Mouse (Mus musculus): ENCODE data around the gene Csnk2a1. TPM values are rescaled to one million over a fixed set of nuclear protein-coding genes. Genes with fewer than 3 reads are reported as not detected.
A peak's percentile ranks its signal among the peaks of the same experiment; 100 is the strongest.

The Csnk2a1 gene
- total RNA-seq (2014; rRNA removed), result 193 and 219 TPM in 2 replicates
- polyA plus RNA-seq (2015; fragmentation: Nextera tagmentation; extraction: Ambion mirVana), result 98.1 and 112 TPM in 2 replicates

DNA sequence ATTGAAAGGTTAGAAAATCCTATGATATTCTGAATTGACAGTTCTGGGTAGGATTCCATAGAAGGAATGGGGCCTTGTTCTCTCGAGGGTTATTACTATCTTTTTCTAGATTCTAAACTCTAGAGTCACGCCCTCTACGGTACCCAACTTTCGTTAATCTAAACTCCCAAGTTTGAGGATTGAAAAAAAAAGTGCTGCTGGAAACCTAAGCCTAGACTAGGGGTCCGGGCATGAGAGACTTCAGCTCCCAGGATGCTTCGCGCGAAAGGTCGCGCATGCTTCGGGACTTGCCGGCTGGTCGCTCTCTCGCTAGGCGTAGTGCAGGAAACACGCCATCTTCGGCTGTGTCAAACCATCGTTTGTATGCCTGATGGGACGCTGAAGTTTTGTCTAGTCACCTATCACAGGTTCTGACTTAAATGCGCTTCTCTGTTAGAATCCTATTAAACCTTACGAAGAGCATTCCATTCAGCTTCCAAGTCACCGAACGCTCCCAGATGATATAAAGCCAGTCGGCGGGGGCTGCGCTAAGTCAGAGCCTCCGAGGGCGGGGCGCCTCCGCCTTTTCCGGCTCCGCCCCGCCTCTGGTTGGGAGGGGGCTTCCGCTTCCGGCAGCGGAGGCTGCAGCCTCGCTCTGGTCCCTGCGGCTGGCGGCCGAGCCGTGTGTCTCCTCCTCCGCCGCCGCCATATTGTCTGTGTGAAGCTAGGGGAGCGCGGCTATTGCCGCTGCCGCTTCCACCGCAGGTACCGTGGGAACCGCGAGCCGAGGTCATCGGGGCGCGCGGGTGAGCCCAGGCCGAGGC is at the start of gene Csnk2a1:
TSS of gene Csnk2a1 (plus strand) at position 592 of the 803 bp plus-strand sequence.
- ATAC-seq (peak; percentile 97), DNase-seq (peak; percentile 98)
- TF ChIP-seq CTCF (IDR thresholded peaks at IDR 0.05; ENCODE audit: low read depth), result 0 out of 2 replicates have a peak, but pooled peaks have one; percentile 18
- H3K9me3 ChIP-seq (ENCODE audit: low read length), result no peaks in the 10 kb centered on the region
- H3K27me3 ChIP-seq (ENCODE audit: insufficient read depth, low read length), result no peaks in the 10 kb centered on the region
- peak within 1 kb of the TSS; percentile 96 for H3K4me3 ChIP-seq (ENCODE audit: low read depth, low read length)
- H3K9ac ChIP-seq, result peak within 1 kb of the TSS; percentile 99
- H3K27ac ChIP-seq (ENCODE audit: low read depth, low read length), result peak within 1 kb of the TSS; percentile 98
- H3K4me2 ChIP-seq (ENCODE audit: low read depth), result peak within 1 kb of the TSS; percentile 73
- under 1% methylated on average over 54 of the region's 58 CpGs for WGBS
- H3K4me1 ChIP-seq (ENCODE audit: insufficient read depth), result peaks cover 12% of the 10 kb centered on the region
- H3K36me3 ChIP-seq (ENCODE audit: insufficient read depth), result no peaks in the 10 kb centered on the region

- Histone ChIP-seq H3K4me1 (ENCODE audit: insufficient read depth) (no peaks in the 10 kb centered on the region), H3K4me2 (ENCODE audit: low read depth) (peak overlapping the region; percentile 19; the same call in 1 of the 2 replicates), H3K27ac (ENCODE audit: low read depth, low read length) (no peak overlapping the region), H3K36me3 (ENCODE audit: insufficient read depth) (no peaks in the 10 kb centered on the region), H3K4me3 (ENCODE audit: low read depth, low read length) (no peak overlapping the region), H3K9me3 (ENCODE audit: low read length) (no peaks in the 10 kb centered on the region), H3K27me3 (ENCODE audit: insufficient read depth, low read length) (no peaks in the 10 kb centered on the region), H3K9ac (no peak overlapping the region)
- DNase-seq, result no peak
- ATAC-seq, result peak; percentile 40; the same call in 1 of the 2 replicates
- WGBS, result 9% methylated on average over 23 of the region's 24 CpGs
- TF ChIP-seq CTCF (IDR thresholded peaks at IDR 0.05; ENCODE audit: low read depth), result no peak
Measured at GRCm38 (mm10) chr2:152177162-152177805, 49.4 kb upstream of the Csnk2a1 start.

DNA sequence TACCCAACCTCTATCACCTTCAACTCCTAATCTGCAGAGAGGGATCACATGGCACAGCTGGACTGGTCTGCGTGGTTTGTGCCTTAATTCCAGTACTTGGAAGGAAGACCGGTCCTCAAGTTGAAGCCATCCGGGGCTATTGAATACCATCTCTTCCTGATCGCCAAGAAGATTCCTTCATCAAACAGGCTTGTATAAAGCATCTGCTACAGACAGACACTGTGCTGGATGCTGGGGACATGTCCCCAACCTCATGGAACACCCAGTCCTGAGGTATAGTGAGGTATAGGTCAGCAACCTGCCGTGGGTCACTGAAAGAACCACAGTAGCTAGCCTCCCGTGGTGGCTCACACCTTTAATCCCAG is 48.9 kb upstream of the Csnk2a1 start:
- no peak for DNase-seq
- no peak overlapping the region for H3K4me2 ChIP-seq (ENCODE audit: low read depth)
- H3K27ac ChIP-seq (ENCODE audit: low read depth, low read length), result no peak overlapping the region
- no peak for TF ChIP-seq CTCF (IDR thresholded peaks at IDR 0.05; ENCODE audit: low read depth)
- no peak for ATAC-seq
- no peaks in the 10 kb centered on the region for H3K27me3 ChIP-seq (ENCODE audit: insufficient read depth, low read length)
- no peak overlapping the region for H3K4me3 ChIP-seq (ENCODE audit: low read depth, low read length)
- WGBS, result 72% methylated on average over 6 of the region's 6 CpGs
- H3K9ac ChIP-seq, result no peak overlapping the region
- no peaks in the 10 kb centered on the region for H3K9me3 ChIP-seq (ENCODE audit: low read length)
- H3K4me1 ChIP-seq (ENCODE audit: insufficient read depth), result no peaks in the 10 kb centered on the region
- no peaks in the 10 kb centered on the region for H3K36me3 ChIP-seq (ENCODE audit: insufficient read depth)

DNA sequence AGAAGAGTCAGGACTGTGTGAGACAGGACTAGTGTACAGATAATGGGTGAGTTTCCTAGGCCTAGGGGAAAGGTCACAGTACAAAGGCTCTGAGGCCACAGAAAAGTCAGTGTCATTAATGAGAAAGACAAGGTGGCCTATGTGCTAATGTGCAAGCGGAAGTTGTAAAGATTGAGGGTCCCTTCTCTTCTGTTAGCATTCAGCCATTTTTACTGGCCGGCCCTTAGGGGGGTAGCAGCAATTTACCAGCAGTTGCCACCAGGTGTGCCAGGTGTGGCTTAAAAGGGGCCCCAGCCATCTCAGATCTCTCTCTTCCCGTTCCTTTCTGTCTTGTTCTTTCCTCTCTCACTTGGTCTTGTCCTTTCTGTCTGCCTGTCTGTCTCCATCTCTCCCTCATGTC is 48.3 kb upstream of the Csnk2a1 start:
- no peak for TF ChIP-seq CTCF (IDR thresholded peaks at IDR 0.05; ENCODE audit: low read depth)

GRCm38 (mm10) chr2:152179301-152179700 is 47.3 kb upstream of the Csnk2a1 start:
- no peak overlapping the region for H3K4me3 ChIP-seq (ENCODE audit: low read depth, low read length)
- H3K36me3 ChIP-seq (ENCODE audit: insufficient read depth), result no peaks in the 10 kb centered on the region
- ATAC-seq, result no peak
- no peak overlapping the region for H3K4me2 ChIP-seq (ENCODE audit: low read depth)
- TF ChIP-seq CTCF (IDR thresholded peaks at IDR 0.05; ENCODE audit: low read depth), result no peak
- H3K27me3 ChIP-seq (ENCODE audit: insufficient read depth, low read length), result no peaks in the 10 kb centered on the region
- no peaks in the 10 kb centered on the region for H3K4me1 ChIP-seq (ENCODE audit: insufficient read depth)
- DNase-seq, result no peak
- H3K9ac ChIP-seq, result no peak overlapping the region
- H3K9me3 ChIP-seq (ENCODE audit: low read length), result no peaks in the 10 kb centered on the region
- no peak overlapping the region for H3K27ac ChIP-seq (ENCODE audit: low read depth, low read length)
- WGBS, result 77% methylated on average over 2 of the region's 2 CpGs

More for the DNA sequence above, 48.3 kb upstream of the Csnk2a1 start:
- no peaks in the 10 kb centered on the region for H3K9me3 ChIP-seq (ENCODE audit: low read length)
- ATAC-seq (no peak), DNase-seq (no peak)
- H3K4me1 ChIP-seq (ENCODE audit: insufficient read depth), result no peaks in the 10 kb centered on the region
- WGBS, result 97% methylated on average over 3 of the region's 3 CpGs
- H3K9ac ChIP-seq, result no peak overlapping the region
- no peak overlapping the region for H3K4me2 ChIP-seq (ENCODE audit: low read depth)
- H3K27me3 ChIP-seq (ENCODE audit: insufficient read depth, low read length), result no peaks in the 10 kb centered on the region
- H3K27ac ChIP-seq (ENCODE audit: low read depth, low read length), result no peak overlapping the region
- no peaks in the 10 kb centered on the region for H3K36me3 ChIP-seq (ENCODE audit: insufficient read depth)
- no peak overlapping the region for H3K4me3 ChIP-seq (ENCODE audit: low read depth, low read length)

DNA sequence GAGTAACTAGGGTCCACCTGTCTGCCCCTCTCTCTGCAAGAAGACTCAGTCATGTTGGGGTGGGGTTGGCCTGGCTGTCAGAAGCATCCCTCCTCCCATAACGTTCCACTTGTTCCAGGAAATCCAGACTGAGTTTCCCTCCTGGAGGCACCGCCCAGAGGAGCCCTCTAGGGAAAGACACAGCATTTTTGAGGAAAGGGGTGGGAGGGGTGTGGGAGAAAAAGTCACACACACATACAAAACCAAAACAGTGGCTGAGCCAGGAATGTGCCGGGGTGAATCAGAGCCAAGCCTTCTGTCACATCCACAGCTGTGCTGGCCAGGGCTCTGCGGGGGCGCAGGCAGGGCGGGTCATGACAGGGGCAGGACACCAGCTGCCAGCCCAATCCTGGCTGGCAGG is 46.3 kb upstream of the Csnk2a1 start:
- Histone ChIP-seq H3K9me3 (ENCODE audit: low read length) (no peaks in the 10 kb centered on the region), H3K27me3 (ENCODE audit: insufficient read depth, low read length) (no peaks in the 10 kb centered on the region), H3K9ac (no peak overlapping the region), H3K4me2 (ENCODE audit: low read depth) (no peak overlapping the region), H3K36me3 (ENCODE audit: insufficient read depth) (no peaks in the 10 kb centered on the region), H3K4me3 (ENCODE audit: low read depth, low read length) (no peak overlapping the region), H3K4me1 (ENCODE audit: insufficient read depth) (no peaks in the 10 kb centered on the region), H3K27ac (ENCODE audit: low read depth, low read length) (no peak overlapping the region)
- WGBS, result 54% methylated on average over 6 of the region's 6 CpGs
- DNase-seq, result no peak
- no peak for TF ChIP-seq CTCF (IDR thresholded peaks at IDR 0.05; ENCODE audit: low read depth)
- ATAC-seq, result no peak

DNA sequence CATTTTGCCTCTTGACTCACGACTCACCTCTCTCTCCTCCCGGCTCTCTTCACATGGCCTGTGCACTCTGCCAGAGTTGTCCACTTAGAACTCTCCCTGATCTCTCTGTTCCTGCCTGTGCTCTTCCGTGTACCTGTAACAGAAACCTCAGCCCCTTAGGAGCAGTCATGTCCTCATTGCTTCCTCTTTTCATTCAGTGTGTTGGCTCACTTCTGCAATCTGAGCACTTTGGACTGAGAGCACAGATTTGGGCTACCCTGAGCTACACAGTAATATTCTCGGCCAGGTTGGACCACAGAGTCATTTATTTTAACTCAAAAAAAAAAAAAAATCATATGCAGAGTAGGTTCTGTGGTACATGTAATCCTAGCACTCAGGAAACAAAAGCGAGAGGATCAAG is 39.5 kb upstream of the Csnk2a1 start:
- DNase-seq, result no peak
- no peaks in the 10 kb centered on the region for H3K36me3 ChIP-seq (ENCODE audit: insufficient read depth)
- no peak overlapping the region for H3K9ac ChIP-seq
- no peaks in the 10 kb centered on the region for H3K9me3 ChIP-seq (ENCODE audit: low read length)
- no peak for TF ChIP-seq CTCF (IDR thresholded peaks at IDR 0.05; ENCODE audit: low read depth)
- H3K27me3 ChIP-seq (ENCODE audit: insufficient read depth, low read length), result no peaks in the 10 kb centered on the region
- ATAC-seq, result no peak
- no peak overlapping the region for H3K4me3 ChIP-seq (ENCODE audit: low read depth, low read length)
- no peak overlapping the region for H3K27ac ChIP-seq (ENCODE audit: low read depth, low read length)
- no peaks in the 10 kb centered on the region for H3K4me1 ChIP-seq (ENCODE audit: insufficient read depth)
- no peak overlapping the region for H3K4me2 ChIP-seq (ENCODE audit: low read depth)
- WGBS, result 90% methylated on average over 5 of the region's 5 CpGs
